Mouse (Mus musculus) intestine, embryonic 15.5 days (tissue): ENCODE data around the gene Zbtb5. TPM values are rescaled to one million over a fixed set of nuclear protein-coding genes. Genes with fewer than 3 reads are reported as not detected.

ENCODE experiments used
- ATAC-seq: fragments of 200-750 bp; cut with Nextera tagmentation; 2 replicates; pipeline ENCODE4 v1.8.0; 2017; ENCODE audit warnings: moderate TSS enrichment, moderate library complexity
- H3K27ac ChIP-seq: fragments of 300-500 bp; sonication (generic); 2 replicates; pipeline ENCODE4 v1.5.1; 2015; ENCODE audit warnings: mild to moderate bottlenecking, inconsistent platforms
- H3K27me3 ChIP-seq: fragments of 300-500 bp; sonication (generic); replicated peaks from 2 replicates; pipeline ENCODE4 v1.6.1; 2015; ENCODE audit warnings: inconsistent platforms
- H3K36me3 ChIP-seq: fragments of 300-500 bp; sonication (generic); 2 replicates; pipeline ENCODE4 v1.6.1; 2015; ENCODE audit warnings: inconsistent platforms
- H3K4me1 ChIP-seq: fragments of 300-500 bp; sonication (generic); replicated peaks from 2 replicates; pipeline ENCODE4 v1.6.1; 2015; ENCODE audit warnings: inconsistent platforms
- H3K4me2 ChIP-seq: fragments of 300-500 bp; sonication (generic); replicated peaks from 2 replicates; pipeline ENCODE4 v1.6.1; 2015; ENCODE audit warnings: mild to moderate bottlenecking, inconsistent platforms
- H3K4me3 ChIP-seq: fragments of 300-500 bp; sonication (generic); replicated peaks from 2 replicates; pipeline ENCODE4 v1.5.1; 2015; ENCODE audit warnings: inconsistent platforms
- H3K9ac ChIP-seq: fragments of 300-500 bp; sonication (generic); 2 replicates; pipeline ENCODE4 v1.6.1; 2015; ENCODE audit warnings: inconsistent platforms
- H3K9me3 ChIP-seq: fragments of 300-500 bp; sonication (generic); 2 replicates; pipeline ENCODE4 v1.6.1; 2016; ENCODE audit warnings: inconsistent platforms
- WGBS: fragments of 180-500 bp; shearing (Covaris S2); methylation state at CpG from one replicate; pipeline ENCODE4 v1.1.7; 2015; 5-methylcytosine and 5-hydroxymethylcytosine counted together
- polyA plus RNA-seq: library from polyadenylated mRNA; unstranded; fragments of >200 nt; fragmentation: Nextera tagmentation; extraction: Ambion mirVana; gene quantifications from 2 replicates; pipeline ENCODE4 v1.2.1, GENCODE M21; 2015

Gene Zbtb5
- polyA plus RNA-seq, 1 experiment from 2014 or later = 16.5 TPM

GRCm38 (mm10) chr4:44976921-44977710, 35.1 kb downstream of the Zbtb5 start:
- ATAC-seq = no peak
- 87% methylated on average over 10 of the region's 10 CpGs for WGBS
- Histone ChIP-seq H3K4me1 (peaks cover 12% of the 10 kb centered on the region; the same call in 1 of the 2 replicates), H3K4me3 (no peak overlapping the region), H3K27ac (no peak overlapping the region), H3K9ac (no peak overlapping the region), H3K4me2 (no peak overlapping the region), H3K27me3 (no peaks in the 10 kb centered on the region), H3K36me3 (no peaks in the 10 kb centered on the region), H3K9me3 (no peaks in the 10 kb centered on the region)

GRCm38 (mm10) chr4:44976026-44976615, 36.1 kb downstream of the Zbtb5 start:
- 71% methylated on average over 6 of the region's 6 CpGs for WGBS
- ATAC-seq = no peak
- H3K27me3 ChIP-seq = no peaks in the 10 kb centered on the region
- no peaks in the 10 kb centered on the region for H3K36me3 ChIP-seq
- 0 out of 2 replicates have a peak, but pooled peaks cover 7% of the 10 kb centered on the region for H3K4me1 ChIP-seq
- H3K4me3 ChIP-seq = no peak overlapping the region
- no peak overlapping the region for H3K9ac ChIP-seq
- H3K9me3 ChIP-seq = no peaks in the 10 kb centered on the region
- H3K27ac ChIP-seq = no peak overlapping the region
- no peak overlapping the region for H3K4me2 ChIP-seq

GRCm38 (mm10) chr4:44974331-44974730, 37.9 kb downstream of the Zbtb5 start:
- no peaks in the 10 kb centered on the region for H3K27me3 ChIP-seq
- no peak overlapping the region for H3K4me3 ChIP-seq
- WGBS = 72% methylated on average over 8 of the region's 8 CpGs
- H3K27ac ChIP-seq = no peak overlapping the region
- H3K36me3 ChIP-seq = no peaks in the 10 kb centered on the region
- ATAC-seq = no peak
- no peaks in the 10 kb centered on the region for H3K9me3 ChIP-seq
- H3K4me1 ChIP-seq = 0 out of 2 replicates have a peak, but pooled peaks cover 5% of the 10 kb centered on the region
- no peak overlapping the region for H3K9ac ChIP-seq
- H3K4me2 ChIP-seq = no peak overlapping the region

- 0 out of 2 replicates have a peak, but pooled peaks cover 5% of the 10 kb centered on the region for H3K4me1 ChIP-seq
- peak; percentile 37 for ATAC-seq
- 43% methylated on average over 14 of the region's 14 CpGs for WGBS
Measured at GRCm38 (mm10) chr4:44973871-44974270, 38.3 kb downstream of the Zbtb5 start.

GRCm38 (mm10) chr4:44973450-44973849, 38.8 kb downstream of the Zbtb5 start:
- H3K4me2 ChIP-seq = peak overlapping the region; percentile 50
- no peak overlapping the region for H3K9ac ChIP-seq
- ATAC-seq = peak; percentile 68
- H3K36me3 ChIP-seq = no peaks in the 10 kb centered on the region
- 14% methylated on average over 9 of the region's 9 CpGs for WGBS
- H3K27ac ChIP-seq = no peak overlapping the region
- H3K9me3 ChIP-seq = no peaks in the 10 kb centered on the region
- peak overlapping the region; percentile 18; the same call in 1 of the 2 replicates for H3K4me3 ChIP-seq
- no peaks in the 10 kb centered on the region for H3K27me3 ChIP-seq
- H3K4me1 ChIP-seq = 0 out of 2 replicates have a peak, but pooled peaks cover 5% of the 10 kb centered on the region

More at GRCm38 (mm10) chr4:44973871-44974270, 38.3 kb downstream of the Zbtb5 start:
- H3K36me3 ChIP-seq = no peaks in the 10 kb centered on the region
- no peaks in the 10 kb centered on the region for H3K9me3 ChIP-seq
- H3K4me3 ChIP-seq = peak overlapping the region; percentile 18; the same call in 1 of the 2 replicates
- no peak overlapping the region for H3K9ac ChIP-seq
- no peak overlapping the region for H3K27ac ChIP-seq
- no peaks in the 10 kb centered on the region for H3K27me3 ChIP-seq
- peak overlapping the region; percentile 50 for H3K4me2 ChIP-seq

- Histone ChIP-seq H3K9ac (no peak overlapping the region), H3K27me3 (no peaks in the 10 kb centered on the region), H3K4me1 (0 out of 2 replicates have a peak, but pooled peaks cover 5% of the 10 kb centered on the region), H3K4me2 (no peak overlapping the region), H3K27ac (no peak overlapping the region), H3K4me3 (no peak overlapping the region), H3K36me3 (no peaks in the 10 kb centered on the region), H3K9me3 (no peaks in the 10 kb centered on the region)
- ATAC-seq = no peak
- 21% methylated on average over 10 of the region's 10 CpGs for WGBS
Measured at GRCm38 (mm10) chr4:44970612-44971110, 41.6 kb downstream of the Zbtb5 start.

- no peak overlapping the region for H3K27ac ChIP-seq
- H3K27me3 ChIP-seq = no peaks in the 10 kb centered on the region
- H3K4me3 ChIP-seq = no peak overlapping the region
- 94% methylated on average over 7 of the region's 7 CpGs for WGBS
- ATAC-seq = no peak
- 0 out of 2 replicates have a peak, but pooled peaks cover 5% of the 10 kb centered on the region for H3K4me1 ChIP-seq
- H3K9ac ChIP-seq = no peak overlapping the region
- no peaks in the 10 kb centered on the region for H3K36me3 ChIP-seq
- H3K9me3 ChIP-seq = no peaks in the 10 kb centered on the region
- no peak overlapping the region for H3K4me2 ChIP-seq
Measured at GRCm38 (mm10) chr4:44970056-44970455, 42.2 kb downstream of the Zbtb5 start.

GRCm38 (mm10) chr4:44967402-44967801, 44.8 kb downstream of the Zbtb5 start:
- Histone ChIP-seq H3K27me3 (no peaks in the 10 kb centered on the region), H3K9me3 (no peaks in the 10 kb centered on the region), H3K4me1 (no peaks in the 10 kb centered on the region), H3K36me3 (no peaks in the 10 kb centered on the region), H3K27ac (no peak overlapping the region), H3K4me3 (no peak overlapping the region), H3K9ac (no peak overlapping the region), H3K4me2 (no peak overlapping the region)
- no peak for ATAC-seq
- WGBS = 83% methylated on average over 8 of the region's 8 CpGs

- ATAC-seq = no peak
- Histone ChIP-seq H3K4me3 (no peak overlapping the region), H3K36me3 (no peaks in the 10 kb centered on the region), H3K27ac (no peak overlapping the region), H3K4me1 (no peaks in the 10 kb centered on the region), H3K9me3 (no peaks in the 10 kb centered on the region), H3K9ac (no peak overlapping the region), H3K27me3 (no peaks in the 10 kb centered on the region), H3K4me2 (no peak overlapping the region)
- 82% methylated on average over 3 of the region's 3 CpGs for WGBS
Measured at GRCm38 (mm10) chr4:44965736-44966135, 46.5 kb downstream of the Zbtb5 start.

GRCm38 (mm10) chr4:44965175-44965574, 47.0 kb downstream of the Zbtb5 start:
- no peak overlapping the region for H3K27ac ChIP-seq
- no peak overlapping the region for H3K4me2 ChIP-seq
- H3K36me3 ChIP-seq = no peaks in the 10 kb centered on the region
- no peaks in the 10 kb centered on the region for H3K9me3 ChIP-seq
- no peak overlapping the region for H3K4me3 ChIP-seq
- WGBS = 75% methylated on average over 2 of the region's 2 CpGs
- H3K27me3 ChIP-seq = no peaks in the 10 kb centered on the region
- no peak for ATAC-seq
- H3K9ac ChIP-seq = no peak overlapping the region
- no peaks in the 10 kb centered on the region for H3K4me1 ChIP-seq

- no peak for ATAC-seq
- no peak overlapping the region for H3K4me2 ChIP-seq
- no peaks in the 10 kb centered on the region for H3K36me3 ChIP-seq
- 56% methylated on average over 11 of the region's 11 CpGs for WGBS
- H3K27ac ChIP-seq = no peak overlapping the region
- no peak overlapping the region for H3K9ac ChIP-seq
- no peaks in the 10 kb centered on the region for H3K27me3 ChIP-seq
- no peaks in the 10 kb centered on the region for H3K4me1 ChIP-seq
- H3K9me3 ChIP-seq = no peaks in the 10 kb centered on the region
- H3K4me3 ChIP-seq = no peak overlapping the region
Measured at GRCm38 (mm10) chr4:44963156-44963555, 49.1 kb downstream of the Zbtb5 start.

- 93% methylated on average over 13 of the region's 13 CpGs for WGBS
- Histone ChIP-seq H3K4me3 (no peak overlapping the region), H3K36me3 (no peaks in the 10 kb centered on the region), H3K9ac (no peak overlapping the region), H3K9me3 (no peaks in the 10 kb centered on the region), H3K4me1 (no peaks in the 10 kb centered on the region), H3K27me3 (no peaks in the 10 kb centered on the region), H3K27ac (no peak overlapping the region), H3K4me2 (no peak overlapping the region)
- no peak for ATAC-seq
Measured at GRCm38 (mm10) chr4:44959220-44959619, 53.0 kb downstream of the Zbtb5 start.
